Mouse (Mus musculus): Measurements from ENCODE around the gene Usp5. TPM values are rescaled to one million over a fixed set of nuclear protein-coding genes. Genes with fewer than 3 reads are reported as not detected.
"Not testable (repeated sequence)": the region's sequence is repeated elsewhere in the genome, so short reads cannot be mapped to it uniquely, and the experiment has no call there.

Usp5 gene
- total RNA-seq, 1 experiment from 2014 or later, result 55.3 TPM

DNA sequence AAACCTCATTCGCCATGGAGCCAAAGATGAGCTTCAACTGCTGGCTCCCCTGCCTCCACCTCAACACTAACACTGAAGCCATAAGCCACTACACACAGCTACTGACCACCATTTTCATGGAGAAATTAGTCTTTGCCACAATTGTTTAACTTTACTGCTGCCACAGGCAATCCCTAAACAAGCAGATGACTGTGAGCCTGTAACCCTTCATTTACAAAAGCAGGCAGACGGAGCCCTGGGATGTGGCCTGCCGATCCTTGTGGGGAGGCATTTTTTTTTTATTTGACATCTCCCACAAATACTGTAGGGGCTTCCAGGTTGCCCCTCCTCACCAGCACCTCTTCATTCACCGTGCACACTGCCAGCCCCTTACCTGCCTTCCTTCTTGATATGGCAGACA is 12.7 kb downstream of the Usp5 start:
- no peak for ATAC-seq (replicated peaks in 1 of 2; ENCODE audit: insufficient read depth in 1 of 2, low FRiP score in 2 of 2, low TSS enrichment in 1 of 2, low read depth in 1 of 2, poor library complexity in 2 of 2, severe bottlenecking in 2 of 2)

DNA sequence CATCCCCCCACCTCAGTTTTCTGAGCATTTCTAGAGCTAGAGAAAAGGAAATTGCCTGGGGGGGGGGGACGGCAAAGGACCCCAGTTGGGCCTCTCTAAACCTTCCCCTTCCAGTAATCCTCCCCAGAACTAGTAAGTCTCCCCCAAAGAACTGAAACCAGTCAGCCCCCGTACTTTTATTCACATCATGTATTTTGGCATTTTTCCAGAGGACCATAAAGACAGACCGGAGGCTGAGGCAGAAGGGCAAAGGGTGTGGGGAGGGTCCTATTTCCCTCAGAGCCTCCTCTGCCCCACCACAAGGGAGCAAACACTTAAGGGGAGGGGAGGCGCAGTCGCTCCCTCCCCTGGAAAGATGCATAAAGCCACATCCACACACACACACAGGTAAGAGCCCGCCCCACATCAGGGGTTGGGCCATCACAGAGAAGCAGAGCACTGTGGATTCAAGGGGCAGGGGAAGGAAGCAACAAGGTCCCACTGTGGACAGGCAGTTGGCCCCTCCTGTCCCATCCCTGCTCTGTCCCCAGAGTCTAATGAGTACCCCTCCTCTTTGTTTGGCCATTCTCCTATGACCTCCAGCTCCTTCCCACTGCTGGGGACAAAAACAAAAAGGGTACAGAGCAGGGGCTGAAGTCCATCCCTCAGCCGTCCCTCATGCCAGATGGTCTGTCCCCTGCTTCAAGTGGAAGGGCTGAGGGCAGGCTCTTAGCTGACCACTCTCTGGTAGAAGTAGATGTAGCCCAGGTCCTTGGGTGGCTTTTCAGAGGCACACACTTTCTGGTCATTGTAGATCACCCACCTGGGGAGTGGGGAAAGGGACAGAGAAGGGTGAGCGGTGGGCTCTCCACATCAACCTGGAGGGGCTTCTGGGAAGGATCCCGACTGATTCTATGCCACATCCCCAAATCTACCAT is 14.2 kb downstream of the Usp5 start:
- no peak for ATAC-seq (replicated peaks in 1 of 2; ENCODE audit: insufficient read depth in 1 of 2, low FRiP score in 2 of 2, low TSS enrichment in 1 of 2, low read depth in 1 of 2, poor library complexity in 2 of 2, severe bottlenecking in 2 of 2)

- no peak for ATAC-seq (replicated peaks in 1 of 2; ENCODE audit: insufficient read depth in 1 of 2, low FRiP score in 2 of 2, low TSS enrichment in 1 of 2, low read depth in 1 of 2, poor library complexity in 2 of 2, severe bottlenecking in 2 of 2)
Measured at GRCm38 (mm10) chr6:124814448-124814847, 14.8 kb downstream of the Usp5 start.

- ATAC-seq (replicated peaks in 1 of 2; ENCODE audit: insufficient read depth in 1 of 2, low FRiP score in 2 of 2, low TSS enrichment in 1 of 2, low read depth in 1 of 2, poor library complexity in 2 of 2, severe bottlenecking in 2 of 2), result peak; percentile 80 to 83
Measured at GRCm38 (mm10) chr6:124813933-124814332, 15.4 kb downstream of the Usp5 start, which contains the start of gene Tpi1. Gene Tpi1 (minus strand): TSS chr6:124814296.

- peak; percentile 34 to 42; a peak in 3 of 4 replicates for ATAC-seq (replicated peaks in 1 of 2; ENCODE audit: insufficient read depth in 1 of 2, low FRiP score in 2 of 2, low TSS enrichment in 1 of 2, low read depth in 1 of 2, poor library complexity in 2 of 2, severe bottlenecking in 2 of 2)
Measured at GRCm38 (mm10) chr6:124813496-124813895, 15.8 kb downstream of the Usp5 start.

DNA sequence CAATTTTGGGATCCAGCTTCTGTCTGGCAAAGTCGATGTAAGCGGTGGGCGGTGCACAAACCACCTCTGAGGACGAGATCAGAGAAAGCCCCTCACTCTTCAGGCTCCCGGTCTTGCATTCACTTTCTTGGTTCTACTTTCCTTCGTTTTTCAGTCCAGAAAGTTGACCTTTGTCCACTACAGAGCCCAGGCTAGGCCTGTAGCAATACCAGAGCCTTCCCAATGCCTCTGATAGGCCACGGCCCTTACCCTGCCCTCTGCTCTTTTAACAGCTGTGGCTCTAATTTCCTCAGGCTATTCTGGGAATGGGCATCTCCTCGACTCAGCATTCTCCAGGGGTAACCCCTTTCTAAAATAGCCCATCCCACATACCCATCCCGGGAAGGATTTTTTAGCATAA is 16.4 kb downstream of the Usp5 start:
- no peak for ATAC-seq (replicated peaks in 1 of 2; ENCODE audit: insufficient read depth in 1 of 2, low FRiP score in 2 of 2, low TSS enrichment in 1 of 2, low read depth in 1 of 2, poor library complexity in 2 of 2, severe bottlenecking in 2 of 2)

DNA sequence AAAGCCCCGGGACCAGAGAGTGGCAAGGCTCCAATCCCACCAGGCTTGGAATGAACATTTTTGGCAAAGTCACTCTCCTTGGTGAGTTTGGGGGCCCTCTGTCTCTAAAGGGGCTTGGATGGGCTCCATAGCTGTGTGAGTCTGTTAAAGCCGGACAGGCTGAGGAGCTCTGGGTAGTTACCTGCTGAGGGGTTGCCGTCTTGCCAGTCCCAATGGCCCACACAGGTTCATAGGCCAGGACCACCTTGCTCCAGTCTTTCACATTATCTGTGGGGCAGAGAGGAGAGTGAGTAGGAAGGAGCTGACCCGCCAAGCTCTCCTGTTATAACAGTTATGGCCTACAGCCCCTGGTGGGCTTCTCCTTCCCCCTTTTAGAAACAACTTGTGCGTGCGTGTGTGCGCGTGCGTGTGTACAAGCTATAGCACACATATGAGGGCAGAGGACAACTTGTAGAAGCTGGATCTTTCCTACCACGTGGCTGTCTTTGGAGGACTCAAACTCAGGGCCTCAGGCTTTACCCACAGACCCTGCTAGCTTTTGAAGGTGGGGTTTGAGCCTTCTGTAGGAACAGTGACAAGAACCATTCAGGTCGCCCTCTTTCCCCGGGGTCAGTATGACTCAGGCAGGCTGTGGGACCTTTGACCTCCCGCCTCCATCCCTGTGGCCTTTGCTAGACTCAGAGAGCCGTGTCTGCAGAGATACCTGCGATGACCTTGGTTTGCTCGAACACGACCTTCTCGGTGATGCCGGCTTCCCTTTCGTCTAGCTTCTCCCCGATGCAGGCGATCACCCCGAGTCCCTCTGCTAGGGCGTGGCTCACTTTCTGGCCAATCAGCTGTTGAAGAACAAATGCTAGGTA is 17.4 kb downstream of the Usp5 start:
- ATAC-seq (replicated peaks in 1 of 2; ENCODE audit: insufficient read depth in 1 of 2, low FRiP score in 2 of 2, low TSS enrichment in 1 of 2, low read depth in 1 of 2, poor library complexity in 2 of 2, severe bottlenecking in 2 of 2), result no peak

GRCm38 (mm10) chr6:124811403-124811665 is 17.9 kb downstream of the Usp5 start:
- ATAC-seq (replicated peaks in 1 of 2; ENCODE audit: insufficient read depth in 1 of 2, low FRiP score in 2 of 2, low TSS enrichment in 1 of 2, low read depth in 1 of 2, poor library complexity in 2 of 2, severe bottlenecking in 2 of 2), result no peak

GRCm38 (mm10) chr6:124810566-124811402 is 18.5 kb downstream of the Usp5 start:
- not testable (repeated sequence) for ATAC-seq (replicated peaks in 1 of 2; ENCODE audit: insufficient read depth in 1 of 2, low FRiP score in 2 of 2, low TSS enrichment in 1 of 2, low read depth in 1 of 2, poor library complexity in 2 of 2, severe bottlenecking in 2 of 2)

DNA sequence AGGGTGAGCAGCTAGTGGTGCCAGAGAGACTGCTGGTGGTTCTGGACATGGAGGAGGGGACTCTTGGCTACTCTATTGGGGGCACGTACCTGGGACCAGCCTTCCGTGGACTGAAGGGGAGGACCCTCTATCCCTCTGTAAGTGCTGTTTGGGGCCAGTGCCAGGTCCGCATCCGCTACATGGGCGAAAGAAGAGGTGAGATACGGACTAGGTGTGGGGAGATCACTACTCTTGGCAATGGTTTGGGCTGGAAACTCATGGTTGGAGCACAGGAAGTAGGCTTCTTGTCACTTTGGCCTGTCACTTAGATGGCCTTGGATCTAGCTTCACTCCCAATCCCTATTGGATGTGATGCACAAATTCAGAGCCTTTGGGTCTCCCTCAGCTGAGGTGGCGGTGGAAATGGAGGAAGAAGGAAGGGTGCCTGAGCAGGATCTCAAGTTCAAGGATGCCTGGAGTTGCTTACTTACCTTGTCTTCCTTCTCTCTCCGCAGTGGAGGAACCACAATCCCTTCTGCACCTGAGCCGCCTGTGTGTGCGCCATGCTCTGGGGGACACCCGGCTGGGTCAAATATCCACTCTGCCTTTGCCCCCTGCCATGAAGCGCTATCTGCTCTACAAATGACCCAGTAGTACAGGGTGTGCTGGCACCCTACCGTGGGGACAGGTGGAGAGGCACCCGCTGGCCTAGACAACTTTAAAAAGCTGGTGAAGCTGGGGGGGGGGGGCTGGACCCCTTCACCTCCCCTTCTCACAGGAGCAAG is 19.3 kb downstream of the Usp5 start:
- ATAC-seq (replicated peaks in 1 of 2; ENCODE audit: insufficient read depth in 1 of 2, low FRiP score in 2 of 2, low TSS enrichment in 1 of 2, low read depth in 1 of 2, poor library complexity in 2 of 2, severe bottlenecking in 2 of 2), result no peak

DNA sequence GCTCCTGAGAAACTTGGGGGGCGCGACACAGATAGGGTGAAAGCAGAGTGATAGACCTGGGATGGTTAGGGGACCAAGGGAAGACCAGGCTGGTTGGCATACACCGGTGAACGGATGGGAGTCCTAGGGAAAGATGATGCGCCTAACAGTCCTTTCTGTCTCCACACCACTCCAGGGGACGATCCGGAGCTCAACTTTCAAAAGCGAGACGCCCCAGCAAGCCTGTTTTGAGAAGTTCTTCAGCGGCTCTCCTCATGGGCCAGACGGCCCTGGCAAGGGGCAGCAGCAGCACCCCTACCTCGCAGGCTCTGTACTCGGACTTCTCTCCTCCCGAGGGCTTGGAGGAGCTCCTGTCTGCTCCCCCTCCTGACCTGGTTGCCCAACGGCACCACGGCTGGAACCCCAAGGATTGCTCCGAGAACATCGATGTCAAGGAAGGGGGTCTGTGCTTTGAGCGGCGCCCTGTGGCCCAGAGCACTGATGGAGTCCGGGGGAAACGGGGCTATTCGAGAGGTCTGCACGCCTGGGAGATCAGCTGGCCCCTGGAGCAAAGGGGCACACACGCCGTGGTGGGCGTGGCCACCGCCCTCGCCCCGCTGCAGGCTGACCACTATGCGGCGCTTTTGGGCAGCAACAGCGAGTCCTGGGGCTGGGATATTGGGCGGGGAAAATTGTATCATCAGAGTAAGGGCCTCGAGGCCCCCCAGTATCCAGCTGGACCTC is 20.1 kb downstream of the Usp5 start:
- peak; percentile 18 to 34; a peak in 2 of 4 replicates for ATAC-seq (replicated peaks in 1 of 2; ENCODE audit: insufficient read depth in 1 of 2, low FRiP score in 2 of 2, low TSS enrichment in 1 of 2, low read depth in 1 of 2, poor library complexity in 2 of 2, severe bottlenecking in 2 of 2)

DNA sequence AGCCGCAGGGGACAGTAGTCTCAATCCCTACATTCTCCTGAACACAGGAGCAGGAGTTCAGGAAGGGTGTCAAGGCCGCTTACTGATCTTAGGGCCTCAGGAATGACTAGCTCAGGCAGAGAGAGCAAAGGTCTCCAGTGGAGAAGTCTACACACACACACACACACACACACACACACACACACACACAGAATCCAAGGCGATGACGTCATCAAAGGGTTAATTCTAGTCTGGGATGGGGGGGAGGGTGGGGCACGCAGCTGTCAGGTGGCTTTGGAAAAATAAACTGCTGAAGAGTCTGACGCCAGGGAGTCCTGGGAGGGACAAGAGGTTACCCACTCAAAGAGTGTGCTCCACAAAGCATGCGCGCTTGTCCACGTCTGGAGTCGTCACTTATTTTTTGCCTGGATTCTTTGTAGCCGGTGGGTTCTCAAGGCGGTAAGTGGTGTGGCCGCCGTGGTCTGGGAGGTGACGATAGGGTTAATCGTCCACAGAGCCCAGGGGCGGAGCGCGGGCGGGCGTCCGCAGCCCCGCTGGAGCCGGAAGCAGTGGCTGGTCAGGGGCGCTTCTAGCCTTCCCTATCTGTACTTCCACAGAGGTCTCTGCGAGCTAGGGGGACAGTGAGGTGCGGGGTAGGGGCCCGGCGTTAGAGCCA is 20.8 kb downstream of the Usp5 start, which contains the start of gene Spsb2:
Gene Spsb2 (plus strand): TSS at position 304 of the 655 bp plus-strand sequence.
- peak in 1 of 2 experiments; percentile 26; a peak in 2 of 4 replicates for ATAC-seq (replicated peaks in 1 of 2; ENCODE audit: insufficient read depth in 1 of 2, low FRiP score in 2 of 2, low TSS enrichment in 1 of 2, low read depth in 1 of 2, poor library complexity in 2 of 2, severe bottlenecking in 2 of 2)

DNA sequence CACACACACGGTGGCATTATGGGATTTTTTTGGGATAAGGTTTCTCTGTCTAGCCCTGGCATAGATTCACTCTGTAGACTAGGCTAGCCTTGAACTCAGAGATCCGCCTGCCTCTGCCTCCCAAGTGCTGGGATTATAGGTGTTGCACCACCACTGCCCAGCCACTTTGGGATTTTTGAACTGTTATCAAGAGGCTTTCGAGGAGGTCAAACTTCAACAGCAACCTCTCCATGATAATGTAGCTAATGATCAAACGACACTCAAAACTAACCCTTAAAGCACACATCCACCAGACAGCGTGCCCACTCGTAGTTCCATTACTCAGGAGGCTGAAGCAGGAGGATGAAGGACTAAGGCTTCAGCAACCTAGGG is 21.3 kb downstream of the Usp5 start:
- no peak for ATAC-seq (replicated peaks in 1 of 2; ENCODE audit: insufficient read depth in 1 of 2, low FRiP score in 2 of 2, low TSS enrichment in 1 of 2, low read depth in 1 of 2, poor library complexity in 2 of 2, severe bottlenecking in 2 of 2)

- ATAC-seq (replicated peaks in 1 of 2; ENCODE audit: insufficient read depth in 1 of 2, low FRiP score in 2 of 2, low TSS enrichment in 1 of 2, low read depth in 1 of 2, poor library complexity in 2 of 2, severe bottlenecking in 2 of 2), result no peak
Measured at GRCm38 (mm10) chr6:124807366-124807765, 21.9 kb downstream of the Usp5 start.

- no peak for ATAC-seq (replicated peaks in 1 of 2; ENCODE audit: insufficient read depth in 1 of 2, low FRiP score in 2 of 2, low TSS enrichment in 1 of 2, low read depth in 1 of 2, poor library complexity in 2 of 2, severe bottlenecking in 2 of 2)
Measured at GRCm38 (mm10) chr6:124806446-124807140, 22.7 kb downstream of the Usp5 start.
